Mouse (Mus musculus): ENCODE results near the gene Ndufa1.
A peak's percentile ranks its signal among the peaks of the same experiment; 100 is the strongest.
"Not testable (repeated sequence)": the region's sequence is repeated elsewhere in the genome, so short reads cannot be mapped to it uniquely, and the experiment has no call there.

Gene Ndufa1

GRCm38 (mm10) chrX:37191105-37191743, at the start of gene Ndufa1, which contains the start of gene Rnf113a1:
Gene Ndufa1 (minus strand): TSS chrX:37191163.
Gene Rnf113a1 (plus strand): TSS chrX:37191245.
- DNase-seq (ENCODE audit: low spot score), result peak; percentile 69

GRCm38 (mm10) chrX:37222158-37222557, 31.2 kb upstream of the Ndufa1 start, which contains the start of gene Rhox1:
Gene Rhox1 (minus strand): TSS chrX:37222258.
- DNase-seq (ENCODE audit: low spot score), result not testable (repeated sequence)

GRCm38 (mm10) chrX:37210941-37211340, 20.0 kb upstream of the Ndufa1 start, which contains the start of gene Gm9:
Gene Gm9 (minus strand): TSS chrX:37211041.
- DNase-seq (ENCODE audit: low spot score), result no peak

DNA sequence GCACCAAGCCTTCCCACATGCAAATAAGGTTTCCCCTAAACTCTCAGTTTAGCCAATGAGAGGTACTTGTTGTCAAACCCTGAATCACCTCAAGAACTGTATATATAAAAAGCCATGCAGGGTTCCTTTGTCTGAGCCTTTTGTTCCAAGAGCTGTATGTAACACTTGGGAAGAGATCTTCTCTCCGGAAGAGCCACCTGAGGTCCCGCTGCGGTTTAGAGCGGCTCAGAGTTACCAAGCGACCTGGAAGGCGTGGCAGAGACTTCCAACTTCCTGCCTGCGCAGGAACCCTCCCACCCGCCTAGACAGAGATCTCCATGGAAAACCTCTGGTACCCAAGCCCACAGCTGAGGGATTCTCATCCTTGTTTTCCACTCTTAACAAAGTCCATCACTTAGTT, 7.7 kb upstream of the Ndufa1 start:
- DNase-seq (ENCODE audit: low spot score), result no peak

DNA sequence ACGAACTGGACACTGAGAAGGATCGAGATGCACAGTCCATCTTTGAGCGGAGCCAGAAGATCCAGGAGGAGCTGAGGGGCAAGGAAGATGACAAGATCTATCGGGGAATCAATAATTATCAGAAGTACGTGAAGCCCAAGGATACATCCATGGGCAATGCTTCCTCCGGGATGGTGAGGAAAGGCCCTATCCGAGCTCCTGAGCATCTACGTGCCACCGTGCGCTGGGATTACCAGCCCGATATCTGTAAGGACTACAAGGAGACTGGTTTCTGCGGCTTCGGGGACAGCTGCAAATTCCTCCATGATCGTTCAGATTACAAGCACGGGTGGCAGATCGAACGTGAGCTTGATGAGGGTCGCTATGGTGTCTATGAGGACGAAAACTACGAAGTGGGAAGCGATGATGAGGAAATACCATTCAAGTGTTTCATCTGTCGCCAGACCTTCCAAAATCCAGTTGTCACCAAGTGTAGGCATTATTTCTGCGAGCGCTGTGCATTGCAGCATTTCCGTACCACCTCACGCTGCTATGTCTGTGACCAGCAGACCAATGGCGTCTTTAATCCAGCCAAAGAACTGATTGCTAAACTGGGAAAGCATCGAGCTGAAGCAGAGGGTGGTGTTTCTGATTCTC, 899 bp upstream of the Ndufa1 start:
- peak; percentile 3 for DNase-seq (ENCODE audit: low spot score)

- DNase-seq (ENCODE audit: low spot score), result no peak
These were observed 233 bp downstream of the Ndufa1 start for GRCm38 (mm10) chrX:37190755-37191104.

DNA sequence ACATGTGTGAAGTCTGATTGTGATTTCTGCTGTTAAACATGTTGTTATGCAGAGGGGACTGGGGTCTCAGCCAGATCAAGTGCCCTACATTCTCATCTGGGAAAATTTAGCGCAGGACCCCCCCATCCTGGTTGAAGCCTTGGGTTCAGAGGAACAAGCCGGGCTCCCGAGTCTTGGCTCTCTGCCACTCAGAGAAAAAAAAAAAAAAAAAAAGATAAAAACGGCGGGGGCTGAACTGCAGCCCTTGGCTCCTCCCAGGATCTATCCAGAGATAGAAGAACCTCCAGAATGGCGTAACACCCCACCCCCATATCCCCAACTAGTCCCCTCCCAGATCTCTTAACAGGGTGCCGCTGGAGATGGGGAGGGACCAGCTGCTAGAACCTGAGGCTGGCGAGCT, 6.6 kb downstream of the Ndufa1 start:
- DNase-seq (ENCODE audit: low spot score), result not testable (repeated sequence)

- DNase-seq (ENCODE audit: low spot score), result no peak
These were observed 22.2 kb downstream of the Ndufa1 start, which contains the start of gene Akap14 for GRCm38 (mm10) chrX:37168742-37169141. Gene Akap14 (minus strand): TSS chrX:37168842.

DNA sequence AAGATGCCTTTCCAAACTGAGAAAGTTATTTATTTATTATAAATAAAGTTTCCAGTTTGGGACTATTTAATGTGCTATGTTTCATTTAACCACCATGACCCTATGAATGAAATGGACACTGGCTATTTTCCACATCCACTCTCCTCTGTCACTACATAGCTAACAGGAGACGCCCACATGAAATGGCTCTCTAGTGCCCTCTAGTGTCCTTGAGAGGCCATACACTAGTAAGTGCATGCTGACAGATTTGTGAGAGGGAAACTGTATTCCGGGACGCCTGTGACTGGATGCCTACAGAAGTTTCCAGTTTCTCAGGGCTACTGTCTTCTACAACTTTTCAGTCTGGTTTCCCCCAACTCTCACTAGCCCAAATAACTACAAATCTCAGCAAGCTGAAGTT, 23.9 kb downstream of the Ndufa1 start:
- peak; percentile 12 for DNase-seq (ENCODE audit: low spot score)

- no peak for DNase-seq (ENCODE audit: low spot score)
These were observed 27.8 kb downstream of the Ndufa1 start for GRCm38 (mm10) chrX:37163115-37163514.

- DNase-seq (ENCODE audit: low spot score), result no peak
These were observed 29.8 kb downstream of the Ndufa1 start for GRCm38 (mm10) chrX:37161169-37161568.

DNA sequence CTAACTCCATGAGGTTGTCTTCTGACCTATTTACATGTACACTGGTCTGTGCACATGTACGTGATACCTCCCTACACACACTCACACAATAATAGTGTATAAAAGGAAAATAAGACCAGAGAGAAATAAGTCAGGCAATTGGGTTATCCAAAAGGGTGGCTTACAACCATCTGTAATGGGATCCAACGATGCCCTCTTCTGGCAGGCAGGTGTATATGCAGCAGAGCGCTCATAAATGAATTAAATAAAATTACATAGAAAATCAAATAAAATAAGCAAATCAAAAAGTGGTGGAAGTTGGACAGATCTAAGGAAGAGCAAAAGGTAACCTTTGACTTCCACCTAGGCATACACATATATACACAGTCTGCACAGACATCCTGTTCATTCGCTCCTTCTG, 33.1 kb downstream of the Ndufa1 start:
- DNase-seq (ENCODE audit: low spot score), result no peak

DNA sequence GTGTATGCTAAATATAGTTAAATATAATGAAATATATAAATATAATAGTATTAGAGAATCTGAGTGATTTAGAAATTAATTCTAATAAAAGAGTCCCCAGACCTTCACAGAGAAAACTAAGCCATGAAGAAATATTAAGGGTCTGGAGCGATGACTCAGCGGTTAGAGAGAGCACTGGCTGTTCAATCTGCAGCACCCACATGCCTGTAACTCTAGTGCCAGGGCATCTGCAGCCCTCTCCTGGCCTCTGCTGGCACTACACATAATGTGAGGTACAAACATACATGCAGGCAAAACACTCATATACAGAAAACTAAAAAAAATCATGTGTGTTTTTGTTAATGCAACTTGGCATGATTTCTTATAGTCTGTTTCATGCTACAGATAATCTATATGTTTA, 46.0 kb downstream of the Ndufa1 start:
- DNase-seq (ENCODE audit: low spot score), result no peak

DNA sequence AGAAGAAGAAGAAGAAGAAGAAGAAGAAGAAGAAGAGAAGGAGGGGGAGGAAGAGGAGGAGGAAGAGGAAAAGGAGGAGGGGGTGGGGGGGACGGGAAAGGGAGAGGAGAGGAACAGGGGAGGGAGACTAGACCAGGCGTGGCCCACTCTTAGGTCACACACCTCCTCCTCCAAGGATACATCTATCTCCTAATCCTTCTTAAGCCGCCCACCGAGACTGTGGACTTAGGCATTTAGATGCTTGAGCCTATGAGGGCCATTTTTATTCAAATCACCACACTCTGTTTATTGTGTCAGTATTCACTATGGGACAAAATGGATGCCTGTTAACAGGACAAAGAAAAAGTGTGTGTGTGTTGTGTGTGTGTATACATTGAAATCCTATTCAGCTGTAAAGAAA, 46.5 kb downstream of the Ndufa1 start:
- DNase-seq (ENCODE audit: low spot score), result not testable (repeated sequence)

GRCm38 (mm10) chrX:37141732-37142131, 49.2 kb downstream of the Ndufa1 start:
- no peak for DNase-seq (ENCODE audit: low spot score)
